18 mouse cellular contexts compared by ENCODE assay signal in genomic region chr16:35726601-35727000, GRCm38 (mm10).
"Had no signal": no experiment of that assay in that cellular context is flagged by ENCODE, and none has a peak within 500 bp of the region (broad histone marks: within the 10 kb centered on the region; RNA-seq: fewer than 3 reads in every experiment).

No protein-coding gene starts in this region.

- DNase-seq: lung, adult 2 months; lung, postnatal 14 days; lung, postnatal 4 days; midbrain, embryonic 14.5 days; retina, postnatal 1 day; right cerebral cortex, adult 18-20 months; right cerebral cortex, postnatal 25 days; right cerebral cortex, postnatal 4 days; spleen, adult 18-20 months; thymus, adult 18-20 months; thymus, postnatal 14 days; thymus, postnatal 36 days had no signal

- H3K4me3 ChIP-seq: lung, embryonic 15.5 days; midbrain, embryonic 10.5 days; midbrain, embryonic 12.5 days; myocyte; neural tube, embryonic 13.5 days; neural tube, embryonic 15.5 days had no signal

- H3K27ac ChIP-seq: lung, embryonic 15.5 days; midbrain, embryonic 10.5 days; midbrain, embryonic 12.5 days; neural tube, embryonic 13.5 days; neural tube, embryonic 15.5 days had no signal
